Mouse (Mus musculus) ES-E14 (cell line): ENCODE measurements at regions not wholly inside any gene's neighbourhood (a gene's known extent, or its start where the extent isn't known, plus 50 kb on each side); places are given as distances from the start of the nearest gene placed in this dataset.

Experiments
- DNase-seq: peaks from one replicate; pipeline ENCODE4 v3.0.0-alpha.2; 2013; ENCODE audit warnings: low read depth, low spot score
- H3K27ac ChIP-seq: 2 replicates; pipeline ENCODE4 v1.5.1; 2012; ENCODE audit warnings: low read depth, mild to moderate bottlenecking, low read length, moderate library complexity, mixed read lengths; ENCODE audit not compliant: poor library complexity, insufficient read depth, severe bottlenecking
- H3K36me3 ChIP-seq: 2 replicates; pipeline ENCODE4 v1.6.1; 2012; ENCODE audit warnings: mild to moderate bottlenecking, low read length, moderate library complexity, mixed read lengths; ENCODE audit not compliant: control insufficient read depth, poor library complexity, insufficient read depth, severe bottlenecking
- H3K4me1 ChIP-seq, 2 experiments: fragments of 150-350 bp in 1 of 2; sonication (generic) in 1 of 2; 2 replicates each; pipeline ENCODE4 v1.6.1; 2012; ENCODE audit warnings: low read length in 2 of 2, mild to moderate bottlenecking in 1 of 2, mixed read lengths in 1 of 2; ENCODE audit not compliant: control insufficient read depth in 2 of 2, insufficient read depth in 2 of 2, poor library complexity in 1 of 2
- H3K4me3 ChIP-seq, 2 experiments: fragments of 150-350 bp in 1 of 2; sonication (generic) in 1 of 2; 2 replicates each; pipeline ENCODE4 v1.5.1; 2012; ENCODE audit warnings: low read length in 2 of 2, low read depth in 1 of 2, mild to moderate bottlenecking in 1 of 2, mixed read lengths in 1 of 2; ENCODE audit not compliant: insufficient read depth in 1 of 2, poor library complexity in 1 of 2, severe bottlenecking in 1 of 2
- H3K9ac ChIP-seq: 2 replicates; pipeline ENCODE4 v1.6.1; 2012; ENCODE audit warnings: low read depth, mild to moderate bottlenecking, low read length, mixed read lengths; ENCODE audit not compliant: poor library complexity, insufficient read depth, severe bottlenecking
- H3K9me3 ChIP-seq: fragments of 150-350 bp; sonication (generic); 2 replicates; pipeline ENCODE4 v1.6.1; 2012; ENCODE audit warnings: low read depth, mild to moderate bottlenecking, low read length; ENCODE audit not compliant: control insufficient read depth, insufficient read depth
- CHD2 ChIP-seq: IDR thresholded peaks from 2 replicates; pipeline ENCODE4 v1.6.1; 2014; ENCODE audit warnings: mild to moderate bottlenecking, low read depth, low read length, inconsistent platforms
- HCFC1 ChIP-seq: IDR thresholded peaks from 2 replicates; pipeline ENCODE4 v1.6.1; 2012; ENCODE audit warnings: low read length, inconsistent platforms, borderline replicate concordance; ENCODE audit not compliant: insufficient read depth
- MAFK ChIP-seq: IDR thresholded peaks from 2 replicates; pipeline ENCODE4 v1.6.1; 2014; ENCODE audit warnings: mild to moderate bottlenecking, low read depth, low read length, inconsistent platforms; ENCODE audit not compliant: insufficient read depth
- ZC3H11A ChIP-seq: IDR thresholded peaks from 2 replicates; pipeline ENCODE4 v1.6.1; 2012; ENCODE audit warnings: low read depth, mild to moderate bottlenecking, inconsistent platforms, low read length, borderline replicate concordance
- ZNF384 ChIP-seq: IDR thresholded peaks from 2 replicates; pipeline ENCODE4 v1.6.1; 2012; ENCODE audit warnings: low read depth, low read length, inconsistent platforms
- in situ Hi-C, 2 experiments: fragments of 600-800 bp; cut with MboI; formaldehyde crosslinking; loops; one replicate each; pipeline ENCODE4 v1.15.1; 2025; ENCODE audit warnings: low sequenced_read_pairs in 2 of 2, inconsistent platforms in 1 of 2; ENCODE audit not compliant: unreplicated experiment in 2 of 2

DNA sequence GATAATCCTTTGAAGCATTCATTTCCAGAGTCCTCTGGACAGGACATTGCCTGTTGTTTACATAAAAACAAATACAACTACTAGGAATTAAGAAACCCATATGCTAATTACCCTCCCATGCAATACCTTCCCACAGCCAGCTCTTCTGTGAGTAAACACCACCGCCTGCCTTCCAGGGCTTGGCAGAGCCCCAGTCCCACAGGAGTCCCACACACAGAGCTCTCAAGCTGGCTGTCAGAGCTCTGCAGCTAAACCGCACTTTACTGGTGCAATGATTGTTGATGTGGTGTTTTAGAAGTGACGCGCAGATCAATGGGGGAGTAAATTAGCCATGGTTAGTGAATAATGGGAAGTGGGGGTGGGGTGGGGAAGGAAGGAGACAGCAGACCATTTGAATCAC lies 159.6 kb upstream of the Cd180 start:
- H3K4me1 ChIP-seq: no peaks in the 10 kb centered on the region
- no peaks in the 10 kb centered on the region for H3K36me3 ChIP-seq
- TF ChIP-seq ZNF384 (no peak), CHD2 (no peak), MAFK (no peak), HCFC1 (no peak), ZC3H11A (no peak)
- no peak overlapping the region for H3K9ac ChIP-seq
- DNase-seq: no peak
- in situ Hi-C loops: no loop called here
- no peaks in the 10 kb centered on the region for H3K9me3 ChIP-seq
- H3K4me3 ChIP-seq: no peak overlapping the region
- no peak overlapping the region for H3K27ac ChIP-seq

DNA sequence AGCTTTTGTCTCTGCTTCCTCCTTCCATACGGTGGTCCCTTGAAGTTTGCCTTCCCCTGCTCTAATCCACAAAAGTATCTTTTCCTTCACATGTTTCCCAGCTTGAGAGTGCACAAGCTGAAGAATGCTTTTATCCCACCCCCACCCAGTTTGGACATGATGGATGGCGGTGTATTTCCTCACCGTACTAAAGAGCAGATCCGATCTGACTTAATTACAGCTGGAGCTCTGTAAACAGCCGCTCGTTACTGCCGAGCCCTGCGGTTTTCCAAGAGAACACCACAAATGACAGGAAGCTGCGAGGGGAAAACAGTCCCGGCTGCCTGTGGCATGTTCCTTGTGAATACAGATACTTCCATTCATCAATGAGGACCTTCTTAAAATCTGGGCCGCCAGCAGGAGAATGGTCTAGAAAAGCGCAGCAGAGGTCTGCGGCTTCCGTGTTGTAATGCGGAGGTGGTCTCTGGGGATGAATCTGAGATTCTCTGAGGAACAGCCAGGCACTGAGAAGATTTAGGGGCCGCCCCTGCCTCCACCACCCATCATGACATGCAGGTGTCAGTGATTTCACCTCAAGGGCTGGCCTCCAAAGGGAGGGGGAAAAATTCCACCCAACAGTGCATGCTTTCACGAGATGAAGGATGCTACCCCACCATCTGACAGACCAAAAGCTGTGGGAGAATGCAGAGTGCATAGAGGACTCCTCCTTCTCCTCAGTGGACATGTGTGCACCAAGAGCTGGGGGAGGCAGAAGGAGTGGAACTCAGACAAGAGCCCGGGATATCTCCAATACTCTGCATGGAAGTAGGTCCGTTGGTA lies 155.7 kb upstream of the Cd180 start:
- Histone ChIP-seq H3K9ac (no peak overlapping the region), H3K4me3 (no peak overlapping the region), H3K4me1 (no peaks in the 10 kb centered on the region), H3K27ac (no peak overlapping the region), H3K36me3 (no peaks in the 10 kb centered on the region), H3K9me3 (no peaks in the 10 kb centered on the region)
- in situ Hi-C loops: no loop called here
- no peak for DNase-seq
- TF ChIP-seq CHD2 (no peak), ZNF384 (no peak), HCFC1 (no peak)

DNA sequence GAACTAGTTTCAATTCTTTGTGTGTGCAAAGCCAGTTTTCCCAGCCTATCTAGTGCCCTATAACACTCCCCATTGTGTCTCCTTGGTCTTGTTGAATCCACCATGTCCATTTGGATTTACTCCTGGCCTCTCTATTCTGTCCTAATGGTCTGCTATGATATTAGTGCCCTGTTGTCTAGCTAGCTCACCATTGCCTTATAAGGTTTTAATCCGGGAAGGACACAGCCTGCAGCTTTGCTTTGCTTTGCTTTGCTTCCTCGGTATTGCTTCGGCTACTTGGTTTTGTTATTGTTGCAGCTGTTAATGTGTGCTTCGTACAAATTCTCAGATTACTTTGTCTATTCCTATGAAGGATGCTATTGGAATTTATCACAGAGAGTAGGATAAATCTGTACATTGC lies 152.9 kb upstream of the Cd180 start:
- no peaks in the 10 kb centered on the region for H3K9me3 ChIP-seq
- H3K9ac ChIP-seq: no peak overlapping the region
- no peak overlapping the region for H3K27ac ChIP-seq
- H3K36me3 ChIP-seq: no peaks in the 10 kb centered on the region
- no peak for DNase-seq
- no peak for TF ChIP-seq ZC3H11A
- TF ChIP-seq ZNF384: no peak
- TF ChIP-seq HCFC1: no peak
- TF ChIP-seq CHD2: no peak
- H3K4me3 ChIP-seq: no peak overlapping the region
- in situ Hi-C loops: no loop called here
- no peaks in the 10 kb centered on the region for H3K4me1 ChIP-seq

DNA sequence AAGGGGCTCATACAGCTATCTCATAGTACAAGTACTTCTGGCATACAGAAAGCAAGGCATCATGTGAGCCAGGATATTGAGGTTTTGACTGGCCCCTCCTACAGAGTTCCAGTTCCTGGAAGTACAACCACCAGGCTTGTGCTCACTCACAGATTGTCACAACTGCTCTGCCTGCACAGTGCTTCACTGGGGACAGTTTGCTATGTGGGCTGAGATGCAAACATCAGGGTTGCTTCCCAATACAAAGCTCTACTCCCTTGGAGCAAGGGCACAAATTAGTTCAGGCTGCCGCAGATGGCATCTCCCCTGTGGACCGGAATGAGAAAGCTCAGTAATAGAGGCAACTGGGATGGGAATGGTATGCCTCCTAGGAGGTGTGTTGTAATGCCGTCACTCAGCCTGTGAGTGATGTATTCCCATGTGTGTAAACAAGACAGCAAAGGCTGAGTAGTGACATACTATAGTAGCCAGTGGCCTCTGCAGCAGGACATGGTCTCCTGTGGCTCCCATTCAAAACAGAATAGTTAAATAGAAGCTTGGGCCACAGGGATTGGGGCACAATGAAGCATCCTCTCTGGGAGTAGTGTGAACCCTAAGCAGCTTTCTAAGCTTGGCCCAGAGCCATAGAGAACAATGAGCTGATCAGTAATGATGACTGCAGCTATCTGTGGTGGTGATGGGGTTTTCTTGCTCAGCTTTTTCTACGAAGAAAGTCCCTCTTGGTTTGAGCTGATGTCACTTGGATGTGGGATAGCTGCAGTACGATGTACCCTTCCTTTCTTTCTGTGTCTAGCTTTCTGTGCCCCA lies 148.8 kb upstream of the Cd180 start:
- Histone ChIP-seq H3K27ac (no peak overlapping the region), H3K36me3 (no peaks in the 10 kb centered on the region), H3K9ac (no peak overlapping the region), H3K4me3 (no peak overlapping the region), H3K9me3 (no peaks in the 10 kb centered on the region), H3K4me1 (no peaks in the 10 kb centered on the region; a peak in 1 of 4 replicates)
- no peak for DNase-seq
- TF ChIP-seq ZC3H11A (no peak), HCFC1 (no peak), MAFK (no peak), CHD2 (no peak), ZNF384 (no peak)
- in situ Hi-C loops: no loop called here
